Mouse (Mus musculus): Measurements from ENCODE around the gene Vgll4. TPM values are rescaled to one million over a fixed set of nuclear protein-coding genes. Genes with fewer than 3 reads are reported as not detected.

Gene Vgll4
- polyA plus RNA-seq, 1 experiment from 2014 or later: 35.6 TPM

DNA sequence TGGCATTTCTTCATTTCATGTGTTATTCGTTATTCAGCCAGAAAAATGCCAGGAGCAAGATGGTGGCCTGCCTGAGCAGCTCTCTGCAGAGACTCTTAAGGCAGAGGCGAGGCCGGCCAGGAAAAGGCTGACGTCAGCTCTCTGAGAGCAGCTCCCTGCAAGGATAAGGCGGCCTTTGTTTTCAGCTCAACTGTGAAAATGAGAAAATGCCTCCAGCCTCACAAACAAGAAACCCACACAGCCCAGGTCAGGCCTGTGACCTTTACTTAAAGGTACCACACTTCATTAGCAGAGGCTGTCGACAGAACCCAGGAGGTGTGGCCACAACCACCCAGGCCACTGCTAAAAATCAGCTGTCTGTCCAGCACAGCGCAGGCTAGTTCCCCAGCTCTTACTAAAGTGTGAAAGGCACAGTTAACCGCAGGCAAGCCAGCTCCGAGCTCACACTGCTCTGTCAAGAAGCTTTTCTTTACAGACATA, 86.5 kb downstream of the Vgll4 start:
- H3K4me2 ChIP-seq (ENCODE audit: low read depth, low read length): peak overlapping the region; percentile 0; the same call in 1 of the 2 replicates
- ATAC-seq (ENCODE audit: low read depth): peak; percentile 86
- peak overlapping the region; percentile 93 for H3K27ac ChIP-seq (ENCODE audit: low read depth, low read length)
- no peaks in the 10 kb centered on the region for H3K36me3 ChIP-seq (ENCODE audit: control insufficient read depth, insufficient read depth, low read length)
- peak overlapping the region; percentile 25; the same call in 1 of the 2 replicates for H3K9ac ChIP-seq (replicated peaks; ENCODE audit: low read depth, low read length)
- 3% methylated on average over 9 of the region's 9 CpGs for WGBS
- H3K4me3 ChIP-seq (ENCODE audit: low read depth, low read length): no peak overlapping the region
- no peaks in the 10 kb centered on the region for H3K9me3 ChIP-seq (ENCODE audit: control insufficient read depth, low read length)
- H3K4me1 ChIP-seq (ENCODE audit: control insufficient read depth, insufficient read depth, low read length): peaks cover 42% of the 10 kb centered on the region
- no peaks in the 10 kb centered on the region for H3K27me3 ChIP-seq (ENCODE audit: control insufficient read depth, insufficient read depth, low read length)

DNA sequence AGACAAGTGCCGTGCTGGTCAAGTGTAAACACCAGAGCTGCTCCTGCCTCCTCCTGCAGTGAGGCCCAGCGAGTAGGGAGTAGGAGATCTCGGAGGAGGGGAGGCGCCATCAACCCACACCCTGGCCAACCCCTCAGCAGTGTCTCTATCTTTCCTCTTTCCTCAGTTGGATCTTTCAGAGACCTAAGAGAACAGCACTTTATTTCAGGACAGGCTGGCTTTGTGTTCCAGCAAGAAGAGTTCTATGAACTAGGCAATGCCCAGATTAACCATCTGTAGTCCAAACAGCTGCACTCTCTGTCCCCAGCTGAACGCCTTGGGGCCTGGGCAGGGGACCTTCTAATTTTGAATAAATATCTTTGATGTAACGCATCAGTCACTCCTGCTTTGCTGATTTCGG, 87.1 kb downstream of the Vgll4 start:
- no peaks in the 10 kb centered on the region for H3K36me3 ChIP-seq (ENCODE audit: control insufficient read depth, insufficient read depth, low read length)
- H3K4me1 ChIP-seq (ENCODE audit: control insufficient read depth, insufficient read depth, low read length): peaks cover 42% of the 10 kb centered on the region
- H3K27ac ChIP-seq (ENCODE audit: low read depth, low read length): peak overlapping the region; percentile 93
- 12% methylated on average over 7 of the region's 7 CpGs for WGBS
- ATAC-seq (ENCODE audit: low read depth): peak; percentile 24; the same call in 1 of the 2 replicates
- no peak overlapping the region; the same call in 1 of the 2 replicates for H3K4me2 ChIP-seq (ENCODE audit: low read depth, low read length)
- H3K27me3 ChIP-seq (ENCODE audit: control insufficient read depth, insufficient read depth, low read length): no peaks in the 10 kb centered on the region
- H3K9me3 ChIP-seq (ENCODE audit: control insufficient read depth, low read length): no peaks in the 10 kb centered on the region
- H3K9ac ChIP-seq (replicated peaks; ENCODE audit: low read depth, low read length): peak overlapping the region; percentile 25; the same call in 1 of the 2 replicates
- no peak overlapping the region for H3K4me3 ChIP-seq (ENCODE audit: low read depth, low read length)

DNA sequence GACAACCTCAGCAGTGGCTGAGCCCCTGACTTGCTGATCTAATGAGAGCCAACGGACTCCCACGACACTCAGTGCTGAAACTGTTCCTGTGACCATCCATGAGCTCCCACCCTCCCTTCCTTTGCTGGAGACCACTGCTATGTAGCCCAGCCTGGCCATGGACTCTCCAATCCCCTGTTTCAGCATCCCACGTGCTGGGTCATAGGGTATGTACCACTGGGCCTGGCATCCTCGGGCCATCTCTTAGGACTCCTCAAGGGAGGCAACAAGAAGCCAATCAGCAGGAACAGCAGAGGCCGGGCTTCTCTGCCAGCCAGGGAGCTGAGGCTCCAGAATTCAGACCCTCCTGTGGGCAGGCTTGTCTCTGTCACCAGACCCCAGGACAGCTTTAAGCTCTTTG, 87.6 kb downstream of the Vgll4 start:
- H3K4me2 ChIP-seq (ENCODE audit: low read depth, low read length): no peak overlapping the region; the same call in 1 of the 2 replicates
- H3K4me3 ChIP-seq (ENCODE audit: low read depth, low read length): no peak overlapping the region
- 42% methylated on average over 5 of the region's 5 CpGs for WGBS
- H3K4me1 ChIP-seq (ENCODE audit: control insufficient read depth, insufficient read depth, low read length): peaks cover 42% of the 10 kb centered on the region
- H3K27me3 ChIP-seq (ENCODE audit: control insufficient read depth, insufficient read depth, low read length): no peaks in the 10 kb centered on the region
- no peaks in the 10 kb centered on the region for H3K36me3 ChIP-seq (ENCODE audit: control insufficient read depth, insufficient read depth, low read length)
- H3K9ac ChIP-seq (replicated peaks; ENCODE audit: low read depth, low read length): peak overlapping the region; percentile 25; the same call in 1 of the 2 replicates
- H3K9me3 ChIP-seq (ENCODE audit: control insufficient read depth, low read length): no peaks in the 10 kb centered on the region
- no peak for ATAC-seq (ENCODE audit: low read depth)
- peak overlapping the region; percentile 93 for H3K27ac ChIP-seq (ENCODE audit: low read depth, low read length)

DNA sequence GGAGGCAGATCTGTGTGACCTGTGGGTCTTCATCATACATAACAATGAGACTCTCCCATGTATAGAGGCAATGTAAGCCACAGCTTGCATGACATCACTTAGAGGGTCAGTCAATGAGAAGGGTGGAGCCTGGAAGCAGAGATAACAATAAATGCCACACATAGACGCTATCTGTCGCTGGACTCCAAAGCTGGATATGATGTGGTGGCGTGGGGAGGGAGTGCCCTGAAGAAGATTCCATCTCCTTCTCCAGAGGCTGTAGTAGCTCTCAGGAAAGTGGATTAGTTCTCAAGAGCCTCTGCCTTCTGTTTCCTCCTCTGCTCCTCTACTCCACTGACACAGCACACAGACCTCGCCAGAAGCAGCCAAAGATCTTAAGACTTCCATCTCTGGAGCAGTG, 89.0 kb downstream of the Vgll4 start:
- H3K9ac ChIP-seq (replicated peaks; ENCODE audit: low read depth, low read length): no peak overlapping the region
- no peak overlapping the region for H3K4me3 ChIP-seq (ENCODE audit: low read depth, low read length)
- no peak overlapping the region for H3K4me2 ChIP-seq (ENCODE audit: low read depth, low read length)
- no peaks in the 10 kb centered on the region for H3K9me3 ChIP-seq (ENCODE audit: control insufficient read depth, low read length)
- H3K36me3 ChIP-seq (ENCODE audit: control insufficient read depth, insufficient read depth, low read length): no peaks in the 10 kb centered on the region
- no peak for ATAC-seq (ENCODE audit: low read depth)
- no peak overlapping the region for H3K27ac ChIP-seq (ENCODE audit: low read depth, low read length)
- H3K4me1 ChIP-seq (ENCODE audit: control insufficient read depth, insufficient read depth, low read length): peaks cover 55% of the 10 kb centered on the region
- no peaks in the 10 kb centered on the region for H3K27me3 ChIP-seq (ENCODE audit: control insufficient read depth, insufficient read depth, low read length)
- WGBS: 82% methylated on average over 4 of the region's 4 CpGs

DNA sequence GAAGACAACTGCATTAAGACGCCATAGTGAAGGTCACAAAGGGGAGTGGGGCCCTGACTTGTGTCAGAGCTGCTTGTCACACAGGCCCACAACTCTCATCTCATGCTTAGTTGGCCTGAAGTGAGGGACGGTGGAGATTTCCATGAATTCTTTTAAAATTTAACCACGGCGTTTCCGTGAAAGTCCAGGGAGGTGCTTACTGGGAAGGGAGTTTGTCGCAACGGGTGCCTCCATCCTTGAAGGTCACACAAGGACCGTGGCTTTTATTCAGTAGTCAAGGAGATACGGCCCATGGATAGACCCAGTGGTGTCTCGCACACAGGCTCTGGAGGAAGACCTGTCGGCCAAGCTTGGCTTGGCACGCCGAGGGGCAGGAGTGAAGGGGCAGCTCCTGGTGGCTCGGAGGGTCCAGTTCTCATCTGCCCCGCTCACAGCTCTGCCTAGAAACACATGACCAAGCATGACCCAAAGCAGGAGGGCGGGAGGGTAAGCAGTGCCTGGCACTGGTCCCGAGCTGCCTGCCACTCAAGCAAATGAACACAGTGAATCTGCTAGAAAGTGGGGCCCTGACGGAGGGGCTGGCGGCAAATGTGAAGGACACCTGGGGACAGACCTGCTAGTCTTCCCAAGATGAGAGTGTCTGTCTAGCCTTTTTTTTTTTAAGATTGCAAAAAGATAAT, 90.8 kb downstream of the Vgll4 start:
- ATAC-seq (ENCODE audit: low read depth): no peak
- H3K4me3 ChIP-seq (ENCODE audit: low read depth, low read length): no peak overlapping the region
- H3K4me2 ChIP-seq (ENCODE audit: low read depth, low read length): no peak overlapping the region
- H3K9me3 ChIP-seq (ENCODE audit: control insufficient read depth, low read length): no peaks in the 10 kb centered on the region
- no peak overlapping the region for H3K9ac ChIP-seq (replicated peaks; ENCODE audit: low read depth, low read length)
- no peak overlapping the region for H3K27ac ChIP-seq (ENCODE audit: low read depth, low read length)
- H3K4me1 ChIP-seq (ENCODE audit: control insufficient read depth, insufficient read depth, low read length): peaks cover 71% of the 10 kb centered on the region
- H3K27me3 ChIP-seq (ENCODE audit: control insufficient read depth, insufficient read depth, low read length): no peaks in the 10 kb centered on the region
- no peaks in the 10 kb centered on the region for H3K36me3 ChIP-seq (ENCODE audit: control insufficient read depth, insufficient read depth, low read length)
- 79% methylated on average over 19 of the region's 19 CpGs for WGBS

DNA sequence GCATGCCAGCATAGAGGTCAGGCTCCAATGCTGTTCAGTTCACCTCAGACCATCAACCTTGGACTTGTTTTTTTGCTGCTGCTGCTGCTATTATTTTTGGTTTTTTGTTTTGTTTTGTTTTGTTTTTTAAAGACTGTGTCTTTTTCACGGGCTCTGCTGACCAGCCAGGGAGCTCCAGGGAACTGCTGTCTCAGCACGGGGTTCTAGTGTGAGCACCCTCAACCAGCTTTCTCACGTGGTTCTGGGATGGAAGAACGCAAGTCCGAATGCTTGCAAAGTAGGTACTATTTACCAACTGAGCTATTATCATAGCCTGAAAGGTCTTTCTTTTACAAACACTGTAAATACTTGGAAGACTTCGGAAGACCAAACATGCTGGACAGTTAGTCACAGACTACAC, 93.2 kb downstream of the Vgll4 start:
- WGBS: 69% methylated on average over 6 of the region's 6 CpGs
- Histone ChIP-seq H3K27ac (ENCODE audit: low read depth, low read length) (peak overlapping the region; percentile 90), H3K4me3 (ENCODE audit: low read depth, low read length) (no peak overlapping the region), H3K27me3 (ENCODE audit: control insufficient read depth, insufficient read depth, low read length) (no peaks in the 10 kb centered on the region), H3K4me2 (ENCODE audit: low read depth, low read length) (no peak overlapping the region), H3K9me3 (ENCODE audit: control insufficient read depth, low read length) (no peaks in the 10 kb centered on the region), H3K36me3 (ENCODE audit: control insufficient read depth, insufficient read depth, low read length) (no peaks in the 10 kb centered on the region), H3K4me1 (ENCODE audit: control insufficient read depth, insufficient read depth, low read length) (peaks cover 65% of the 10 kb centered on the region), H3K9ac (replicated peaks; ENCODE audit: low read depth, low read length) (no peak overlapping the region)
- ATAC-seq (ENCODE audit: low read depth): no peak

DNA sequence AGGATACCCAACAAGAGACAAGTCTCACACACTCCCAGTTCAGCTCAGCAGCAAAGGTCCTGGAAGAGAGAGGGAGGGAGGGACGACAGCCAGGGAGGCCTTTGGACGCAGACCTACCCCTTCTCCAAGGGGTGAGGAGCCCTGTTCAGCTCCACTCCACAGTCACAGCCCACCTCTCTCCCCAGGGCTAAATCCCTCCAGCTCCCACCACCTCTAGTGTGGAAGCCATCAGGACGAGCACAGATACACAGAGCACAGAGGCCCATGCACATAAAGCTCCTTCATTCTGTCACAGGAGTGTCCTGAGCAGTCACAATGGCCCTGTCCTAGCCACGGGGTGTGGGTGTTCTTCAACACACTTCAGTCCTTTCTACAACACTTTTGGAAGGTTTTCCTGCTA, 93.8 kb downstream of the Vgll4 start:
- ATAC-seq (ENCODE audit: low read depth): no peak
- Histone ChIP-seq H3K4me1 (ENCODE audit: control insufficient read depth, insufficient read depth, low read length) (peaks cover 64% of the 10 kb centered on the region), H3K36me3 (ENCODE audit: control insufficient read depth, insufficient read depth, low read length) (no peaks in the 10 kb centered on the region), H3K4me3 (ENCODE audit: low read depth, low read length) (no peak overlapping the region), H3K9me3 (ENCODE audit: control insufficient read depth, low read length) (no peaks in the 10 kb centered on the region), H3K27me3 (ENCODE audit: control insufficient read depth, insufficient read depth, low read length) (no peaks in the 10 kb centered on the region), H3K4me2 (ENCODE audit: low read depth, low read length) (no peak overlapping the region), H3K9ac (replicated peaks; ENCODE audit: low read depth, low read length) (0 out of 2 replicates have a peak overlapping the region, but pooled peaks have one; percentile 25), H3K27ac (ENCODE audit: low read depth, low read length) (peak overlapping the region; percentile 90)
- 11% methylated on average over 4 of the region's 4 CpGs for WGBS

DNA sequence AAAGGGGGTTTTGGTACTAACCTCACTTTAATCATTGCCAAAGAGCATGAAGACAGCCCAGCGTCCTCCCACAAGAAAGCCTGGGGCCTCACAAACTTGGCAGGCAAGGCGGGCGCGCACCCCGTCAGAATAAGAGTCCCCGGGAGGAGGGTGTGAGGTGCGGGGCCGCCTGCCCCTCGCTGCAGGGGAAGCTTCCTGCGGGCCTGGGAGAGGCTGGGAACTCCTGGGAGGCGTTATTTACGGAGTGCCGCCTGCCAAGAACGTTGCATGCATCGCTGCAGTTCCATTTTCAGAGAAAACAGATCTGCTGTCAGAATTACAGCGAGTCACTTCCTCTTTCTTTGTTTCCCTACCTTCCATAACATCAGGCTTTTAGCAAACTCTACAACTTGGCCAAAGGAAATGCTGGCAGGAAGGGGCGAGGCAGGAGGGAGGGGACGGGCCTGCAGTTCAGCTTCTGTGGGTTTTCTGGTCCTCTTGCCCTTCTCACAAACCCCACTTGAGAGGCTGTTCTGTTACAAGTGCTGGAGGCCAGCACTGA, 94.7 kb downstream of the Vgll4 start:
- ATAC-seq (ENCODE audit: low read depth): peak; percentile 87
- peaks cover 59% of the 10 kb centered on the region for H3K4me1 ChIP-seq (ENCODE audit: control insufficient read depth, insufficient read depth, low read length)
- no peaks in the 10 kb centered on the region for H3K27me3 ChIP-seq (ENCODE audit: control insufficient read depth, insufficient read depth, low read length)

More for the DNA sequence above, 94.7 kb downstream of the Vgll4 start:
- peak overlapping the region; percentile 68; the same call in 1 of the 2 replicates for H3K9ac ChIP-seq (replicated peaks; ENCODE audit: low read depth, low read length)
- H3K9me3 ChIP-seq (ENCODE audit: control insufficient read depth, low read length): no peaks in the 10 kb centered on the region
- no peaks in the 10 kb centered on the region for H3K36me3 ChIP-seq (ENCODE audit: control insufficient read depth, insufficient read depth, low read length)
- under 1% methylated on average over 18 of the region's 18 CpGs for WGBS
- peak overlapping the region; percentile 90 for H3K27ac ChIP-seq (ENCODE audit: low read depth, low read length)
- peak overlapping the region; percentile 70 for H3K4me2 ChIP-seq (ENCODE audit: low read depth, low read length)
- peak overlapping the region; percentile 33 for H3K4me3 ChIP-seq (ENCODE audit: low read depth, low read length)

Data from neural tube, embryonic 14.5 days (tissue).